Mouse (Mus musculus) lung, adult 2 months (tissue): ENCODE data around the gene Slamf9.

Source experiments
- CTCF ChIP-seq: fragments of 200-500 bp; IDR thresholded peaks from 2 replicates; pipeline ENCODE4 v1.5.1; 2011; ENCODE audit warnings: mild to moderate bottlenecking, low read length, control low read depth; ENCODE audit not compliant: insufficient read depth
- POLR2A ChIP-seq: fragments of 200-500 bp; IDR thresholded peaks from 2 replicates; pipeline ENCODE4 v1.6.1; 2011; ENCODE audit warnings: low read depth, mild to moderate bottlenecking, control low read depth, low read length, borderline replicate concordance; ENCODE audit errors: extremely low read depth

GRCm38 (mm10) chr1:172508172-172508571 is 33.0 kb downstream of the Slamf9 start:
- TF ChIP-seq CTCF (no peak), POLR2A (no peak)
